In genomic region chr1:68178580-68178979, GRCm38 (mm10) we compare ENCODE assay signal across 14 mouse cellular contexts.
DNase-seq lines count a peak whose midpoint lies in the region; ATAC-seq lines count a peak whose summit lies in the region.
"Had no signal": no experiment of that assay in that cellular context is flagged by ENCODE, and none has a peak within 500 bp of the region (broad histone marks: within the 10 kb centered on the region; RNA-seq: fewer than 3 reads in every experiment).

No protein-coding gene starts in this region.

- H3K4me1 ChIP-seq in embryonic facial prominence, embryonic 11.5 days (ENCODE audit: control insufficient read depth, insufficient read depth, low read length): no peaks in the 10 kb centered on the region
- no peaks in the 10 kb centered on the region for H3K4me1 ChIP-seq in embryonic facial prominence, embryonic 10.5 days
- peaks cover 4% of the 10 kb centered on the region; the same call in 1 of the 2 replicates for H3K4me1 ChIP-seq in hindbrain, embryonic 12.5 days
- H3K4me1 ChIP-seq in neural tube, embryonic 12.5 days: no peaks in the 10 kb centered on the region
- H3K4me1 ChIP-seq: limb, embryonic 15.5 days had no signal

- H3K27me3 ChIP-seq in embryonic facial prominence, embryonic 11.5 days (ENCODE audit: control insufficient read depth, insufficient read depth, low read length): no peaks in the 10 kb centered on the region
- H3K27me3 ChIP-seq in embryonic facial prominence, embryonic 10.5 days (replicated peaks; ENCODE audit: low read depth, poor library complexity, severe bottlenecking): no peaks in the 10 kb centered on the region
- H3K27me3 ChIP-seq in hindbrain, embryonic 12.5 days: no peaks in the 10 kb centered on the region
- no peaks in the 10 kb centered on the region for H3K27me3 ChIP-seq in neural tube, embryonic 12.5 days (replicated peaks)
- H3K27me3 ChIP-seq: limb, embryonic 15.5 days had no signal

- no peaks in the 10 kb centered on the region for H3K9me3 ChIP-seq in embryonic facial prominence, embryonic 11.5 days (replicated peaks; ENCODE audit: control insufficient read depth, low read length)
- H3K9me3 ChIP-seq in embryonic facial prominence, embryonic 10.5 days: no peaks in the 10 kb centered on the region
- H3K9me3 ChIP-seq in hindbrain, embryonic 12.5 days (replicated peaks): no peaks in the 10 kb centered on the region
- no peaks in the 10 kb centered on the region for H3K9me3 ChIP-seq in neural tube, embryonic 12.5 days
- H3K9me3 ChIP-seq: limb, embryonic 15.5 days had no signal

- no peak overlapping the region for H3K4me2 ChIP-seq in embryonic facial prominence, embryonic 11.5 days (ENCODE audit: low read depth, low read length)
- no peak overlapping the region for H3K4me2 ChIP-seq in hindbrain, embryonic 12.5 days (replicated peaks)
- no peak overlapping the region for H3K4me2 ChIP-seq in neural tube, embryonic 12.5 days (replicated peaks)
- H3K4me2 ChIP-seq: limb, embryonic 15.5 days had no signal

- no peak overlapping the region for H3K9ac ChIP-seq in embryonic facial prominence, embryonic 11.5 days (replicated peaks; ENCODE audit: low read length)
- no peak overlapping the region for H3K9ac ChIP-seq in hindbrain, embryonic 12.5 days
- no peak overlapping the region for H3K9ac ChIP-seq in neural tube, embryonic 12.5 days
- H3K9ac ChIP-seq: limb, embryonic 15.5 days had no signal

- intact Hi-C loops in heart, postnatal 25 days (cut with DNase I): no loop called here

- no peak overlapping the region for H3K4me3 ChIP-seq in embryonic facial prominence, embryonic 11.5 days (ENCODE audit: low read depth, low read length)
- H3K4me3 ChIP-seq in embryonic facial prominence, embryonic 10.5 days: no peak overlapping the region
- H3K4me3 ChIP-seq in hindbrain, embryonic 12.5 days: no peak overlapping the region
- H3K4me3 ChIP-seq in neural tube, embryonic 12.5 days: no peak overlapping the region
- H3K4me3 ChIP-seq: layer of hippocampus, adult 2 months; limb, embryonic 15.5 days had no signal

- DNase-seq in embryonic facial prominence, embryonic 11.5 days (ENCODE audit: low spot score): peak; percentile 1
- DNase-seq in embryonic facial prominence, embryonic 10.5 days (ENCODE audit: low spot score): no peak
- DNase-seq in cerebellum, adult 9-10 months: peak; percentile 54
- DNase-seq in ovary, postnatal 36 days (ENCODE audit: low spot score): no peak
- no peak for DNase-seq in heart, postnatal 25 days (ENCODE audit: low spot score)
- DNase-seq: gastrocnemius, postnatal 10 days; kidney, adult 2 months; right cerebral cortex, postnatal 14 days had no signal

- 30% methylated on average over 3 of the region's 3 CpGs for WGBS in embryonic facial prominence, embryonic 11.5 days
- WGBS in embryonic facial prominence, embryonic 10.5 days: 44% methylated on average over 3 of the region's 3 CpGs
- 15% methylated on average over 3 of the region's 3 CpGs for WGBS in hindbrain, embryonic 12.5 days
- 5% methylated on average over 3 of the region's 3 CpGs for WGBS in neural tube, embryonic 12.5 days

- no peaks in the 10 kb centered on the region for H3K36me3 ChIP-seq in embryonic facial prominence, embryonic 11.5 days (replicated peaks; ENCODE audit: control insufficient read depth, insufficient read depth, low read depth, low read length)
- no peaks in the 10 kb centered on the region for H3K36me3 ChIP-seq in embryonic facial prominence, embryonic 10.5 days (replicated peaks)
- H3K36me3 ChIP-seq in hindbrain, embryonic 12.5 days: no peaks in the 10 kb centered on the region
- H3K36me3 ChIP-seq in neural tube, embryonic 12.5 days: no peaks in the 10 kb centered on the region
- H3K36me3 ChIP-seq: limb, embryonic 15.5 days had no signal

- ATAC-seq in embryonic facial prominence, embryonic 11.5 days (replicated peaks; ENCODE audit: insufficient number of reproducible peaks, low FRiP score, low TSS enrichment, low read depth): no peak
- peak; percentile 89 for ATAC-seq in hindbrain, embryonic 12.5 days (ENCODE audit: low FRiP score)
- ATAC-seq in neural tube, embryonic 12.5 days (ENCODE audit: low FRiP score, low read depth): peak; percentile 91
- ATAC-seq in activated CD4-positive, CD25-positive, alpha-beta regulatory T cell, adult 4 months: no peak
- ATAC-seq: lung, postnatal 0 days had no signal

- H3K27ac ChIP-seq in embryonic facial prominence, embryonic 11.5 days (replicated peaks; ENCODE audit: low read depth, low read length): no peak overlapping the region
- no peak overlapping the region for H3K27ac ChIP-seq in embryonic facial prominence, embryonic 10.5 days (replicated peaks)
- H3K27ac ChIP-seq in hindbrain, embryonic 12.5 days: peak overlapping the region; percentile 46
- H3K27ac ChIP-seq in neural tube, embryonic 12.5 days: no peak overlapping the region
- H3K27ac ChIP-seq: layer of hippocampus, adult 2 months; limb, embryonic 15.5 days had no signal

Comparison
In these comparisons a context has a peak if more than half of its experiments do, and no peak if none do; other contexts are left out.
1. DNase-seq: peak in embryonic facial prominence, embryonic 11.5 days (single experiment) and cerebellum, adult 9-10 months (single experiment); none in embryonic facial prominence, embryonic 10.5 days (single experiment), ovary, postnatal 36 days (single experiment) and heart, postnatal 25 days (single experiment).
2. ATAC-seq: peak in hindbrain, embryonic 12.5 days (single experiment) and neural tube, embryonic 12.5 days (single experiment); none in embryonic facial prominence, embryonic 11.5 days (single experiment) and activated CD4-positive, CD25-positive, alpha-beta regulatory T cell, adult 4 months (single experiment).